Mouse (Mus musculus) retina, postnatal 1 day (tissue): ENCODE results near the gene 4930556J24Rik.
"Not testable (repeated sequence)": the region's sequence is repeated elsewhere in the genome, so short reads cannot be mapped to it uniquely, and the experiment has no call there.

Experiments used
- DNase-seq: peaks from one replicate; pipeline ENCODE4 v3.0.0-alpha.2; 2012

Gene 4930556J24Rik

GRCm38 (mm10) chr11:3970361-3970760 is 6.2 kb downstream of the 4930556J24Rik start:
- no peak for DNase-seq

GRCm38 (mm10) chr11:3969837-3970236 is 6.7 kb downstream of the 4930556J24Rik start:
- DNase-seq = no peak

GRCm38 (mm10) chr11:3964416-3965172 is 12.0 kb downstream of the 4930556J24Rik start:
- DNase-seq = no peak

- DNase-seq = peak; percentile 95
Observed at GRCm38 (mm10) chr11:3963610-3964415, 12.8 kb downstream of the 4930556J24Rik start, which contains the start of gene Pes1. Gene Pes1 (plus strand): TSS chr11:3963975.

GRCm38 (mm10) chr11:3963155-3963554 is 13.4 kb downstream of the 4930556J24Rik start:
- DNase-seq = no peak

GRCm38 (mm10) chr11:3961761-3962160 is 14.8 kb downstream of the 4930556J24Rik start:
- no peak for DNase-seq

- DNase-seq = no peak
Observed at GRCm38 (mm10) chr11:3960901-3961300, 15.7 kb downstream of the 4930556J24Rik start.

GRCm38 (mm10) chr11:3955371-3955770 is 21.2 kb downstream of the 4930556J24Rik start:
- not testable (repeated sequence) for DNase-seq

GRCm38 (mm10) chr11:3954876-3955275 is 21.7 kb downstream of the 4930556J24Rik start:
- not testable (repeated sequence) for DNase-seq

GRCm38 (mm10) chr11:3946386-3946785 is 30.2 kb downstream of the 4930556J24Rik start:
- no peak for DNase-seq

GRCm38 (mm10) chr11:3941371-3941770 is 35.2 kb downstream of the 4930556J24Rik start:
- DNase-seq = peak; percentile 30

GRCm38 (mm10) chr11:3937321-3937874 is 39.2 kb downstream of the 4930556J24Rik start:
- no peak for DNase-seq

GRCm38 (mm10) chr11:3936318-3936717 is 40.3 kb downstream of the 4930556J24Rik start:
- DNase-seq = peak; percentile 9

GRCm38 (mm10) chr11:3935135-3935534 is 41.4 kb downstream of the 4930556J24Rik start:
- DNase-seq = no peak

- no peak for DNase-seq
Observed at GRCm38 (mm10) chr11:3933756-3934285, 42.8 kb downstream of the 4930556J24Rik start.

- DNase-seq = peak; percentile 87
Observed at GRCm38 (mm10) chr11:3931511-3932211, 44.9 kb downstream of the 4930556J24Rik start, which contains the start of gene Tcn2. Gene Tcn2 (minus strand): TSS chr11:3932159.

GRCm38 (mm10) chr11:3930931-3931330 is 45.6 kb downstream of the 4930556J24Rik start:
- no peak for DNase-seq

GRCm38 (mm10) chr11:3930019-3930418 is 46.6 kb downstream of the 4930556J24Rik start:
- no peak for DNase-seq

GRCm38 (mm10) chr11:3925916-3926315 is 50.7 kb downstream of the 4930556J24Rik start:
- DNase-seq = no peak

- DNase-seq = no peak
Observed at GRCm38 (mm10) chr11:3922731-3923130, 53.8 kb downstream of the 4930556J24Rik start.

GRCm38 (mm10) chr11:3922115-3922514 is 54.5 kb downstream of the 4930556J24Rik start:
- DNase-seq = no peak

- DNase-seq = peak; percentile 76
Observed at GRCm38 (mm10) chr11:3921281-3921850, 55.2 kb downstream of the 4930556J24Rik start.
